Mouse (Mus musculus) stomach, embryonic 14.5 days (tissue): ENCODE measurements around the gene Pigs. TPM values are rescaled to one million over a fixed set of nuclear protein-coding genes. Genes with fewer than 3 reads are reported as not detected.

Experiments used
- ATAC-seq: fragments of 200-750 bp; cut with Nextera tagmentation; 2 replicates; pipeline ENCODE4 v1.8.0; 2017; ENCODE audit warnings: low read depth, moderate TSS enrichment; ENCODE audit not compliant: insufficient number of reproducible peaks, insufficient read depth, low FRiP score
- H3K27ac ChIP-seq: fragments of 300-500 bp; sonication (generic); 2 replicates; pipeline ENCODE4 v1.5.1; 2014; ENCODE audit warnings: mild to moderate bottlenecking, low read length, moderate library complexity, mixed read lengths
- H3K27me3 ChIP-seq: fragments of 300-500 bp; sonication (generic); 2 replicates; pipeline ENCODE4 v1.6.1; 2014; ENCODE audit warnings: low read length, control low read depth, mixed read lengths; ENCODE audit not compliant: control insufficient read depth, insufficient read depth
- H3K36me3 ChIP-seq: fragments of 300-500 bp; sonication (generic); 2 replicates; pipeline ENCODE4 v1.6.1; 2014; ENCODE audit warnings: mild to moderate bottlenecking, control low read depth, low read length, moderate library complexity, mixed read lengths; ENCODE audit not compliant: control insufficient read depth, insufficient read depth
- H3K4me1 ChIP-seq: fragments of 300-500 bp; sonication (generic); 2 replicates; pipeline ENCODE4 v1.6.1; 2014; ENCODE audit warnings: low read length, control low read depth, mixed read lengths; ENCODE audit not compliant: control insufficient read depth, insufficient read depth
- H3K4me2 ChIP-seq: fragments of 300-500 bp; sonication (generic); replicated peaks from 2 replicates; pipeline ENCODE4 v1.6.1; 2014; ENCODE audit warnings: low read depth, low read length, control low read depth
- H3K4me3 ChIP-seq: fragments of 300-500 bp; sonication (generic); 2 replicates; pipeline ENCODE4 v1.5.1; 2014; ENCODE audit warnings: low read depth, low read length, control low read depth
- H3K9ac ChIP-seq: fragments of 300-500 bp; sonication (generic); replicated peaks from 2 replicates; pipeline ENCODE4 v1.6.1; 2014; ENCODE audit warnings: low read depth, mild to moderate bottlenecking, control low read depth, low read length, moderate library complexity, mixed read lengths
- H3K9me3 ChIP-seq: fragments of 300-500 bp; sonication (generic); 2 replicates; pipeline ENCODE4 v1.6.1; 2016; ENCODE audit warnings: low read depth, low read length, control low read depth; ENCODE audit not compliant: control insufficient read depth
- WGBS: fragments of 180-500 bp; shearing (Covaris S2); extraction: QIAGEN DNeasy Blood & Tissue Kit; methylation state at CpG from one replicate; pipeline ENCODE4 v1.1.7; 2014; 5-methylcytosine and 5-hydroxymethylcytosine counted together
- polyA plus RNA-seq: library from polyadenylated mRNA; unstranded; fragments of >200 nt; fragmentation: Nextera tagmentation; extraction: Ambion mirVana; gene quantifications from 2 replicates; pipeline ENCODE4 v1.2.1, GENCODE M21; 2014

Pigs gene
- polyA plus RNA-seq, 1 experiment from 2014 or later: 67.7 TPM

DNA sequence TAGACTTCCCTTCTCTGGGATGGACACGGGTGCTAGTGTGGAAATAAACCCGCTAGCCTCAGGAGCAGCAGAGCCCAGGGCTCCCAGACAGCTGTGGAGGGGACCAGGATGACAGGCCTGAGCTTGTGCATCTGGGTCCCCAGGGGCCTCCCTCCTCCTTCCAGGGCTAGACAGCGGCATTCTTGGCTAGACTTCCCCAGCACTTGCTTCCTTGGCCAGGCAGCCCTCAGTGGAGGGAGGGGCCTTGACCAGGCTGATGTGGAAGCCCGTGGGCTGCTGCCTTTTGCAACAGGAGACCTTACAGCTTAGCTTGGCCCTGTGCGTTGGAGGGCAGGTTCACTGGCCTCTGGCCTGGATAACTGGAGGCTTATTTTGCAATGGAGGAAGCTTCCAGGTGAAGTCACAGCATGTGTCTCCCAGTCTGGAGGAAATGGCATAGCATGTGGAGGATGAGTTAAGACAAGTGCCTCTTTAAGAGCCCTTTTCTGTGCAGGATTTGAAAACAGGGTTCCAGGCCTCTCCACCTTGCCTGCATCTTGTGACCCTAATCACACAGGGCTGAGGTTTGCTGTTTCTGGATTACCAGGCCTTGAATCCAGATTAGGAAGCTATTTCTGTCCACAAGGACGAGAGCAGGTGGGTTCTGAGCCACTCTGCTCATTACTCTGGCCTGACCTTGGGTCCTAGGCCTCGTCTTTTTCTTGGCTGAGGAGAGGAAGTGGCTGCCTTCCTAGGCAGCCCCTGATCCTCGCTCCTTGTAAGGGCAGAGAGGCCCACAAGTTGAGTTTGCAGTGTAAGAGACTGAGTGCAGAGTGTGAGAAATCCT lies 16.9 kb downstream of the Pigs start:
- ATAC-seq: no peak; the same call in 1 of the 2 replicates
- Histone ChIP-seq H3K27ac (no peak overlapping the region; the same call in 1 of the 2 replicates), H3K27me3 (no peaks in the 10 kb centered on the region), H3K4me1 (peaks cover 26% of the 10 kb centered on the region), H3K9me3 (no peaks in the 10 kb centered on the region), H3K9ac (no peak overlapping the region), H3K4me2 (peak overlapping the region; percentile 84), H3K4me3 (0 out of 2 replicates have a peak overlapping the region, but pooled peaks have one; percentile 94), H3K36me3 (peaks cover 10% of the 10 kb centered on the region)
- 42% methylated on average over 8 of the region's 8 CpGs for WGBS

DNA sequence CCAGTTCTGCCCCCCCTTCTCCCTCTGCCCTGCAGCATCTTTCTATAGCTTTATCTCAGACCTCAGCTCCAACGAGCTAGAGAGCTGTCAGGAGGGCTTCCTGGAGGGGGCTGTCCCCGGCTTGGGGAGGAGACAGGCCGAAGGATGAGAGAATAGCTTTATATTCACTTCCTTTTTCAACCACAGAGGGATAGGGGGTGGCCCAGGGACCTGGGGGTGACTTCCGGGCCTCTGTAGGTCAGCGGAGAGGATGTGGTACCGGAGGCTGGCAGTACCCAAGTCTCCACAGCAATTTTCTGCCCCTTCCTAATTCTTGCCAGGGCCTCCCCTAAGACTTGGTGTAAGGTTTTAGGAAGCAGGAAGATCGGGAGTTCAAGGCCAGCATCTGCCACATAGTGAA lies 17.6 kb downstream of the Pigs start:
- H3K4me3 ChIP-seq: no peak overlapping the region
- H3K27ac ChIP-seq: no peak overlapping the region
- H3K9ac ChIP-seq: no peak overlapping the region
- ATAC-seq: no peak
- 80% methylated on average over 7 of the region's 7 CpGs for WGBS
- peaks cover 26% of the 10 kb centered on the region for H3K4me1 ChIP-seq
- no peak overlapping the region for H3K4me2 ChIP-seq
- no peaks in the 10 kb centered on the region for H3K27me3 ChIP-seq
- H3K9me3 ChIP-seq: no peaks in the 10 kb centered on the region
- H3K36me3 ChIP-seq: peaks cover 10% of the 10 kb centered on the region

DNA sequence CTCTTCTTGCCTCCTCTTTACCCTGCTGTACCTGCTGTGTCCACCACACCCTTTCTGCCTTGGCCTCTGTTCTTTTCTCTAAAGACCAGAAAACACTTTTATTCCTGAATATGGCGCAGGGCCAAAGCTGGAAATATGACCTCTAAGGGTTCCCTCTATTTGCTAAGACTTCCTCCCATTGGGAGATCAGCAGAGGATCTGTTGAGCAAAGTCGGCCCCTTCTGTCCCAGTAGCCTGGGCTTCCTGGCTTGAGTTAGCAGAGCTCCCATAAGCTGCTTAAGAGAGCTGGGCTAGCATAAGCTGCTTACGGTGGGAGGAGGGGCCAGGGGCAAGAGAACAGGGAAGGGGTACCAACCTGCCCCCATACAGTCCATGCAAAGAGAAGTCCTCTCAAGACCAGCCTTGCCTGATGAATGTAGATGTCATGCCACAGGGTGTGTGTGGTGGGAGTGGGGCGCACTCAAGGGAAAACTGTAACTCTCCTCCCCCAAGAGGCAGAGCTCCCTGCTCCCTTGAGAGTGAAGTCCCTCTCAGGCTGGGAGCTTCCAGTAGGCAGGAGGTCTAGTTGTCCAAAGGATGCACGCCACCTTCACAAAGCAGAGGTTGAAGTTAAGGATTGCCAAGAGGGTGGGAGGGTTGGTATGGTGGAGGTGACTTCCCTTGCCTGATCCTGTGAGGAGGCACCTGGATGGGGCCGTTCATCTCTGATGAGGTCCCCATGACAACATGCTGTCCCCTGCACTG lies 18.3 kb downstream of the Pigs start:
- H3K4me3 ChIP-seq: no peak overlapping the region
- no peak overlapping the region for H3K4me2 ChIP-seq
- peaks cover 26% of the 10 kb centered on the region for H3K4me1 ChIP-seq
- no peaks in the 10 kb centered on the region for H3K27me3 ChIP-seq
- H3K36me3 ChIP-seq: peaks cover 10% of the 10 kb centered on the region
- no peak overlapping the region for H3K9ac ChIP-seq
- H3K27ac ChIP-seq: 0 out of 2 replicates have a peak overlapping the region, but pooled peaks have one; percentile 15
- WGBS: 77% methylated on average over 6 of the region's 6 CpGs
- H3K9me3 ChIP-seq: no peaks in the 10 kb centered on the region
- no peak for ATAC-seq

DNA sequence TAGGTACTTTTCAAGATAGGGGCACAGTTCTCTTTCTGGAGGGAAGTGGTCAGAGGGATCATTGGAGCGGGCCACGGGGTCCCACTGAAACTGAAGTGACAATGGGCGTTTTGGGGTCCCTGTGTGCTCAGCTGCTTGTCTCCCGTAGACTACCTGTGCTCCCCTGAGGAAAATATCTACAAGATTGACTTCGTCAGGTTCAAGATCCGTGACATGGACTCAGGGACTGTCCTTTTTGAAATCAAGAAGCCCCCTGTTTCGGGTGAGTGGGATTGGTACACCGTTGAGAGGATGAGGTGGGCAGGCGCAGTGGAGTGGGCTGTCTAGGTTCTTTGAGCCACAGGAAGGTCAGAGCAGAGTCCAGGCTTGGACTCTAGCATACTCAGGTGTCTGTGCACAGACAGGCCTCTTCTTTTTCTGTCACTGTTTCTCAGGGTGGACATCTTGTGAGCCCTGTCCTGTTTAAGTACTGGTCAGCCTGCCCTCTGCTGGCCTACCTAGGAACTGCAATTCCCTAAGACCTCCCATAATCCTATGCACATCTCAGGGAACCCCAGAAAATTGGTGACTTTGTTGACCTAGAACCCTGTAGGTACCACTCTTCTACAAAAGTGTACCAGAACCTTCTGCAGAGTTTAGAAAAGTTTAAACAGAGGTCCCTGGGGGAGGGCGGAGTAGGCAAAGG lies 19.0 kb downstream of the Pigs start:
- Histone ChIP-seq H3K27ac (no peak overlapping the region), H3K9ac (no peak overlapping the region), H3K9me3 (no peaks in the 10 kb centered on the region), H3K4me2 (no peak overlapping the region), H3K27me3 (no peaks in the 10 kb centered on the region), H3K4me3 (no peak overlapping the region), H3K4me1 (peaks cover 26% of the 10 kb centered on the region), H3K36me3 (peaks cover 10% of the 10 kb centered on the region)
- ATAC-seq: 0 out of 2 replicates have a peak, but pooled peaks have one; percentile 21
- WGBS: 91% methylated on average over 10 of the region's 10 CpGs

DNA sequence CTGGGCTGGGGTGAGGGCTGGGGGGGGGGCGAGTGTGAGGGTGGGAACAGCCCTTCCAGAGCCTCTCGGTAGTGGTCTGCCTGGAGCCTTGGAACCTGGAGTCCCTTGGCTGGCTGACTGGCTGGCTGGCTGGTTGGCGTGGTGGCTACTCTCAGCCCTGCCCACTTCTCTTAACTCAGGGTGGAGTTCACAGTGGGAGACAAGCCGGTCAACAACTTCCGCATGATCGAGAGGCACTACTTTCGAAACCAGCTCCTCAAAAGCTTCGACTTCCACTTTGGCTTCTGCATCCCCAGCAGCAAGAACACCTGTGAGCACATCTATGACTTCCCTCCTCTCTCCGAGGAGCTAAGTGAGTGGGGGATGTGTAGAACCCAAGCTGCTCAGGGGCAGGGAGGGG lies 19.7 kb downstream of the Pigs start:
- H3K9ac ChIP-seq: no peak overlapping the region
- H3K36me3 ChIP-seq: peaks cover 10% of the 10 kb centered on the region
- H3K9me3 ChIP-seq: no peaks in the 10 kb centered on the region
- no peak overlapping the region for H3K27ac ChIP-seq
- WGBS: 70% methylated on average over 9 of the region's 9 CpGs
- H3K4me2 ChIP-seq: no peak overlapping the region
- H3K4me1 ChIP-seq: peaks cover 26% of the 10 kb centered on the region
- H3K4me3 ChIP-seq: no peak overlapping the region
- ATAC-seq: no peak
- H3K27me3 ChIP-seq: no peaks in the 10 kb centered on the region

DNA sequence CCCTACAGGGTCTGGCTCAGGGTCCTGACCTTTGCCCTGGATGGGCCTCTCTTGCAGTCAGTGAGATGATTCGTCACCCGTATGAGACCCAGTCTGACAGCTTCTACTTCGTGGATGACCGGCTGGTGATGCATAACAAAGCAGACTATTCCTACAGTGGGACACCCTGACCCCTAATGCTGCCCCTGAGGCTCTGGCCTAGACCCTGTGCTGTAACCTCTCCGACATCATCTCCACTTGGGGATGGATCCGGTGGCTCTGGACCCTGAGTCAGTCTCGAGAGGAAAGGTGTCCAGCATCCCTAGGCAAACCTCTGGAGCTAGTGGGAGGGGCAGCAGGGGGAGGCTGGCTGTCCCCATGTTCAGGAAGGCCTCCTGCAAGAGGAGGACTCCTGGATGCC lies 20.3 kb downstream of the Pigs start:
- H3K36me3 ChIP-seq: peaks cover 10% of the 10 kb centered on the region
- H3K4me2 ChIP-seq: no peak overlapping the region
- ATAC-seq: no peak
- no peak overlapping the region for H3K4me3 ChIP-seq
- H3K27me3 ChIP-seq: no peaks in the 10 kb centered on the region
- H3K4me1 ChIP-seq: peaks cover 26% of the 10 kb centered on the region
- no peak overlapping the region for H3K9ac ChIP-seq
- no peaks in the 10 kb centered on the region for H3K9me3 ChIP-seq
- 39% methylated on average over 7 of the region's 7 CpGs for WGBS
- no peak overlapping the region for H3K27ac ChIP-seq

DNA sequence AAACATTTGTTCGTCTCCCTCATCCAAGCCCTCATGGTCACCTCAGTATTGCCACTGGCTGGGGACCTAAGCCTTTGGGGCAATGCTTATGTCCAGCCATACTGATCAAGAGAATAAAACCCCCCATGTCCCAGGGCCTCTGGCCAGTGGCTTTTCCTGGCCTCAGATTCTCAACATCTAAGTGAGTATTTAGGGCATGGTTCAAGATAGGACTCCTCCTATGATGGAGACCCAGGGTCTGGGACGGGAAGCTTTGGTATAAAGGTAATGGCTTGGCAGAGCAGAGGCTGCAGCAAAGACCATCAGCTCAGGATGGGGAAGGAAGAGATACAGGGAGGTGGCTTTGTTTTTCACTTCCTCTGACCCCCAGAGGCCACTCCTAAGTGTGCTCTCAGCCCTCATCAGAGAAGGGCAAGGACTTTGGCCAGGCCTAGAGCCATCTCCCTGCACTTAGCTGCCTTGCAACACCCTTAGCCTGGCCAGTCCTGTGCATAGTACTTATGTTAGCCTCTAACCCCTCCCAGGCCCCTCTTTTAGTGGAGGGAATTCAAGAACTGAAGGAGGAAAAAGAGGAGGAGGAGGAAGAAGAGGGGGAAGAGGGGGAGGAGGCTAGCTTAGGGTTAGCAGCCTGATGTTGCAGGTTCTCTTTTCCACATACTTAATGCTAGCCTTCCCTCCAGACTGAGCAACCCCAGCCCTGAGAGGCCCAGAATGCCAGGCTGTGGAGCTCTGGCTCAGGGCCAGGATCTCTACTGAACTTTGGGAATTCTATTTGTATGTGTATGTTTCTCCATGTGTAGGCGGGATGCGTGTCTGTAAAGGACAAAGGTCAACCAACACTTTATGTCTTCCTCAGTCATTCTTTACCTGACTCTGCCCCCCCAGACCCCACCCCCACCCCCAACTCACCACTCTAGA lies 21.5 kb downstream of the Pigs start:
- H3K4me2 ChIP-seq: no peak overlapping the region
- H3K9me3 ChIP-seq: no peaks in the 10 kb centered on the region
- H3K36me3 ChIP-seq: peaks cover 10% of the 10 kb centered on the region
- no peaks in the 10 kb centered on the region for H3K27me3 ChIP-seq
- no peak for ATAC-seq
- no peak overlapping the region for H3K9ac ChIP-seq
- no peak overlapping the region for H3K27ac ChIP-seq
- 65% methylated on average over 4 of the region's 4 CpGs for WGBS
- no peak overlapping the region for H3K4me3 ChIP-seq
- peaks cover 18% of the 10 kb centered on the region for H3K4me1 ChIP-seq
